Mouse (Mus musculus) limb, embryonic 13.5 days (tissue): ENCODE measurements around the gene Zfp652. TPM values are rescaled to one million over a fixed set of nuclear protein-coding genes. Genes with fewer than 3 reads are reported as not detected.

Source experiments
- ATAC-seq: fragments of 200-750 bp; cut with Nextera tagmentation; 2 replicates; pipeline ENCODE4 v1.8.0; 2017; ENCODE audit warnings: low read depth, moderate number of reproducible peaks, moderate TSS enrichment; ENCODE audit not compliant: low FRiP score
- H3K27ac ChIP-seq: fragments of 300-500 bp; sonication (generic); 2 replicates; pipeline ENCODE4 v1.5.1; 2015; ENCODE audit warnings: inconsistent platforms, mild to moderate bottlenecking, moderate library complexity
- H3K27me3 ChIP-seq: fragments of 300-500 bp; sonication (generic); 2 replicates; pipeline ENCODE4 v1.6.1; 2015; ENCODE audit warnings: mild to moderate bottlenecking, inconsistent platforms
- H3K36me3 ChIP-seq: fragments of 300-500 bp; sonication (generic); 2 replicates; pipeline ENCODE4 v1.6.1; 2015; ENCODE audit warnings: inconsistent platforms, mild to moderate bottlenecking, moderate library complexity
- H3K4me1 ChIP-seq: fragments of 300-500 bp; sonication (generic); 2 replicates; pipeline ENCODE4 v1.6.1; 2015; ENCODE audit warnings: inconsistent platforms
- H3K4me2 ChIP-seq: fragments of 300-500 bp; sonication (generic); replicated peaks from 2 replicates; pipeline ENCODE4 v1.6.1; 2015; ENCODE audit warnings: inconsistent platforms, mild to moderate bottlenecking, moderate library complexity
- H3K4me3 ChIP-seq: fragments of 300-500 bp; sonication (generic); 2 replicates; pipeline ENCODE4 v1.5.1; 2015; ENCODE audit warnings: moderate library complexity, mild to moderate bottlenecking, inconsistent platforms
- H3K9ac ChIP-seq: fragments of 300-500 bp; sonication (generic); 2 replicates; pipeline ENCODE4 v1.6.1; 2015; ENCODE audit warnings: mild to moderate bottlenecking, inconsistent platforms
- H3K9me3 ChIP-seq: fragments of 300-500 bp; sonication (generic); 2 replicates; pipeline ENCODE4 v1.6.1; 2016; ENCODE audit warnings: inconsistent platforms
- whole genome bisulfite sequencing: fragments of 180-500 bp; shearing (Covaris S2); methylation state at CpG from one replicate; pipeline ENCODE4 v1.1.7; 2015; 5-methylcytosine and 5-hydroxymethylcytosine counted together
- polyA plus RNA-seq: library from polyadenylated mRNA; unstranded; fragments of >200 nt; fragmentation: Nextera tagmentation; extraction: Ambion mirVana; gene quantifications from 2 replicates; pipeline ENCODE4 v1.2.1, GENCODE M21; 2015

The Zfp652 gene
- polyA plus RNA-seq, 1 experiment from 2014 or later = 26.8 TPM

GRCm38 (mm10) chr11:95836433-95836832 lies 124.0 kb downstream of the Zfp652 start:
- no peak overlapping the region for H3K4me2 ChIP-seq
- 0 out of 2 replicates have a peak overlapping the region, but pooled peaks have one; percentile 24 for H3K27ac ChIP-seq
- ATAC-seq = no peak
- peaks cover 44% of the 10 kb centered on the region for H3K4me1 ChIP-seq
- peaks cover 75% of the 10 kb centered on the region for H3K27me3 ChIP-seq
- no peak overlapping the region for H3K4me3 ChIP-seq
- no peak overlapping the region for H3K9ac ChIP-seq
- no peaks in the 10 kb centered on the region for H3K36me3 ChIP-seq
- no peaks in the 10 kb centered on the region for H3K9me3 ChIP-seq
- 29% methylated on average over 6 of the region's 6 CpGs for WGBS

GRCm38 (mm10) chr11:95837059-95837458 lies 124.6 kb downstream of the Zfp652 start, which contains the start of gene Gngt2:
TSS of gene Gngt2 (plus strand) at chr11:95837216.
- 0 out of 2 replicates have a peak within 1 kb of the TSS, but pooled peaks have one; percentile 1 for H3K4me2 ChIP-seq
- ATAC-seq = peak; percentile 35; the same call in 1 of the 2 replicates
- no peaks in the 10 kb centered on the region for H3K9me3 ChIP-seq
- WGBS = 59% methylated on average over 10 of the region's 10 CpGs
- peak within 1 kb of the TSS; percentile 24 for H3K27ac ChIP-seq
- no peak within 1 kb of the TSS for H3K4me3 ChIP-seq
- H3K27me3 ChIP-seq = peaks cover 74% of the 10 kb centered on the region
- no peaks in the 10 kb centered on the region for H3K36me3 ChIP-seq
- no peak within 1 kb of the TSS for H3K9ac ChIP-seq
- peaks cover 46% of the 10 kb centered on the region for H3K4me1 ChIP-seq

- Histone ChIP-seq H3K36me3 (no peaks in the 10 kb centered on the region), H3K9ac (no peak overlapping the region), H3K27ac (no peak overlapping the region), H3K9me3 (no peaks in the 10 kb centered on the region), H3K4me3 (no peak overlapping the region), H3K4me2 (no peak overlapping the region), H3K4me1 (peaks cover 53% of the 10 kb centered on the region), H3K27me3 (peaks cover 59% of the 10 kb centered on the region)
- no peak for ATAC-seq
- 72% methylated on average over 4 of the region's 4 CpGs for WGBS
These were observed 126.1 kb downstream of the Zfp652 start for GRCm38 (mm10) chr11:95838598-95838997.

- H3K36me3 ChIP-seq = no peaks in the 10 kb centered on the region
- H3K9ac ChIP-seq = no peak overlapping the region
- H3K4me2 ChIP-seq = no peak overlapping the region
- no peak overlapping the region for H3K27ac ChIP-seq
- 72% methylated on average over 8 of the region's 8 CpGs for WGBS
- H3K27me3 ChIP-seq = peaks cover 57% of the 10 kb centered on the region
- H3K9me3 ChIP-seq = no peaks in the 10 kb centered on the region
- no peak for ATAC-seq
- H3K4me3 ChIP-seq = no peak overlapping the region
- H3K4me1 ChIP-seq = peaks cover 46% of the 10 kb centered on the region
These were observed 126.8 kb downstream of the Zfp652 start for GRCm38 (mm10) chr11:95838999-95839868.

GRCm38 (mm10) chr11:95840694-95841497 lies 128.4 kb downstream of the Zfp652 start:
- H3K4me2 ChIP-seq = peak overlapping the region; percentile 47
- ATAC-seq = no peak
- H3K9me3 ChIP-seq = no peaks in the 10 kb centered on the region
- peak overlapping the region; percentile 19 for H3K4me3 ChIP-seq
- no peak overlapping the region for H3K27ac ChIP-seq
- peaks cover 33% of the 10 kb centered on the region for H3K4me1 ChIP-seq
- peaks cover 41% of the 10 kb centered on the region for H3K27me3 ChIP-seq
- no peak overlapping the region for H3K9ac ChIP-seq
- WGBS = 75% methylated on average over 5 of the region's 5 CpGs
- no peaks in the 10 kb centered on the region for H3K36me3 ChIP-seq

- Histone ChIP-seq H3K9ac (no peak overlapping the region), H3K4me2 (peak overlapping the region; percentile 47), H3K27me3 (peaks cover 36% of the 10 kb centered on the region), H3K36me3 (no peaks in the 10 kb centered on the region), H3K4me3 (peak overlapping the region; percentile 19), H3K27ac (no peak overlapping the region), H3K4me1 (peaks cover 27% of the 10 kb centered on the region), H3K9me3 (no peaks in the 10 kb centered on the region)
- no peak for ATAC-seq
- 61% methylated on average over 10 of the region's 10 CpGs for WGBS
These were observed 129.0 kb downstream of the Zfp652 start for GRCm38 (mm10) chr11:95841498-95841830.

- H3K4me1 ChIP-seq = peaks cover 20% of the 10 kb centered on the region
- H3K4me3 ChIP-seq = peak within 1 kb of the TSS; percentile 19
- 12% methylated on average over 11 of the region's 11 CpGs for WGBS
- H3K9me3 ChIP-seq = no peaks in the 10 kb centered on the region
- no peaks in the 10 kb centered on the region for H3K36me3 ChIP-seq
- H3K27ac ChIP-seq = peak within 1 kb of the TSS; percentile 15; the same call in 1 of the 2 replicates
- ATAC-seq = 0 out of 2 replicates have a peak, but pooled peaks have one; percentile 28
- H3K27me3 ChIP-seq = peaks cover 30% of the 10 kb centered on the region
- H3K9ac ChIP-seq = peak within 1 kb of the TSS; percentile 35; the same call in 1 of the 2 replicates
- H3K4me2 ChIP-seq = peak within 1 kb of the TSS; percentile 47
These were observed 129.7 kb downstream of the Zfp652 start, which contains the start of gene Abi3 for GRCm38 (mm10) chr11:95842074-95842681. TSS of gene Abi3 (minus strand) at chr11:95842476.

- no peaks in the 10 kb centered on the region for H3K36me3 ChIP-seq
- H3K4me2 ChIP-seq = peak overlapping the region; percentile 1
- H3K9ac ChIP-seq = no peak overlapping the region
- no peaks in the 10 kb centered on the region for H3K9me3 ChIP-seq
- H3K27ac ChIP-seq = no peak overlapping the region; the same call in 1 of the 2 replicates
- H3K4me3 ChIP-seq = no peak overlapping the region
- no peak for ATAC-seq
- 60% methylated on average over 5 of the region's 5 CpGs for WGBS
- peaks cover 24% of the 10 kb centered on the region for H3K27me3 ChIP-seq
- H3K4me1 ChIP-seq = peaks cover 13% of the 10 kb centered on the region
These were observed 130.5 kb downstream of the Zfp652 start for GRCm38 (mm10) chr11:95842953-95843352.

GRCm38 (mm10) chr11:95843421-95843950 lies 131.0 kb downstream of the Zfp652 start:
- H3K27ac ChIP-seq = no peak overlapping the region; the same call in 1 of the 2 replicates
- no peak overlapping the region for H3K4me3 ChIP-seq
- no peaks in the 10 kb centered on the region for H3K9me3 ChIP-seq
- H3K27me3 ChIP-seq = peaks cover 19% of the 10 kb centered on the region
- H3K4me1 ChIP-seq = peaks cover 13% of the 10 kb centered on the region
- no peak for ATAC-seq
- 57% methylated on average over 6 of the region's 6 CpGs for WGBS
- H3K9ac ChIP-seq = no peak overlapping the region
- no peaks in the 10 kb centered on the region for H3K36me3 ChIP-seq
- peak overlapping the region; percentile 1 for H3K4me2 ChIP-seq

GRCm38 (mm10) chr11:95844935-95845334 lies 132.5 kb downstream of the Zfp652 start:
- Histone ChIP-seq H3K4me2 (no peak overlapping the region), H3K9ac (no peak overlapping the region), H3K27me3 (peaks cover 16% of the 10 kb centered on the region), H3K9me3 (no peaks in the 10 kb centered on the region), H3K4me3 (no peak overlapping the region), H3K36me3 (no peaks in the 10 kb centered on the region), H3K4me1 (peaks cover 13% of the 10 kb centered on the region), H3K27ac (no peak overlapping the region)
- WGBS = 64% methylated on average over 4 of the region's 4 CpGs
- ATAC-seq = no peak

- WGBS = 84% methylated on average over 2 of the region's 2 CpGs
- H3K4me1 ChIP-seq = no peaks in the 10 kb centered on the region
- no peak for ATAC-seq
These were observed 138.4 kb downstream of the Zfp652 start for GRCm38 (mm10) chr11:95850898-95851297.

More at GRCm38 (mm10) chr11:95850898-95851297, 138.4 kb downstream of the Zfp652 start:
- Histone ChIP-seq H3K27me3 (no peaks in the 10 kb centered on the region), H3K9ac (no peak overlapping the region), H3K4me3 (no peak overlapping the region), H3K27ac (no peak overlapping the region), H3K4me2 (no peak overlapping the region), H3K36me3 (no peaks in the 10 kb centered on the region), H3K9me3 (no peaks in the 10 kb centered on the region)
